Mouse (Mus musculus) midbrain, embryonic 10.5 days (tissue): ENCODE data around the gene Gm16181. TPM values are rescaled to one million over a fixed set of nuclear protein-coding genes. Genes with fewer than 3 reads are reported as not detected.

Experiments used
- DNase-seq: peaks from one replicate; pipeline ENCODE4 v3.0.0-alpha.2; 2017; ENCODE audit warnings: low spot score
- H3K27ac ChIP-seq: fragments of 300-500 bp; sonication (generic); replicated peaks from 2 replicates; pipeline ENCODE4 v1.5.1; 2016; ENCODE audit warnings: mild to moderate bottlenecking
- H3K27me3 ChIP-seq: fragments of 300-500 bp; sonication (generic); 2 replicates; pipeline ENCODE4 v1.6.1; 2016; ENCODE audit warnings: low read depth, mild to moderate bottlenecking; ENCODE audit not compliant: poor library complexity, severe bottlenecking
- H3K36me3 ChIP-seq: fragments of 300-500 bp; sonication (generic); 2 replicates; pipeline ENCODE4 v1.6.1; 2016; ENCODE audit warnings: mild to moderate bottlenecking, moderate library complexity
- H3K4me1 ChIP-seq: fragments of 300-500 bp; sonication (generic); 2 replicates; pipeline ENCODE4 v1.6.1; 2016
- H3K4me3 ChIP-seq: fragments of 300-500 bp; sonication (generic); 2 replicates; pipeline ENCODE4 v1.5.1; 2016; ENCODE audit warnings: mild to moderate bottlenecking, moderate library complexity
- H3K9me3 ChIP-seq: fragments of 300-500 bp; sonication (generic); replicated peaks from 2 replicates; pipeline ENCODE4 v1.6.1; 2016; ENCODE audit warnings: mild to moderate bottlenecking
- WGBS: fragments of 180-500 bp; shearing (Covaris S2); methylation state at CpG from one replicate; pipeline ENCODE4 v1.1.7; 2016; 5-methylcytosine and 5-hydroxymethylcytosine counted together
- microRNA-seq: library from miRNA; unstranded; fragments of <30 nt; microRNA quantifications from one replicate; pipeline ENCODE4, GENCODE M21; 2017
- polyA plus RNA-seq: library from polyadenylated mRNA; unstranded; fragments of >200 nt; fragmentation: Nextera tagmentation; extraction: Ambion mirVana; gene quantifications from 2 replicates; pipeline ENCODE4 v1.2.1, GENCODE M21; 2016

Gene Gm16181
- polyA plus RNA-seq, 1 experiment from 2014 or later: 0.25 TPM

DNA sequence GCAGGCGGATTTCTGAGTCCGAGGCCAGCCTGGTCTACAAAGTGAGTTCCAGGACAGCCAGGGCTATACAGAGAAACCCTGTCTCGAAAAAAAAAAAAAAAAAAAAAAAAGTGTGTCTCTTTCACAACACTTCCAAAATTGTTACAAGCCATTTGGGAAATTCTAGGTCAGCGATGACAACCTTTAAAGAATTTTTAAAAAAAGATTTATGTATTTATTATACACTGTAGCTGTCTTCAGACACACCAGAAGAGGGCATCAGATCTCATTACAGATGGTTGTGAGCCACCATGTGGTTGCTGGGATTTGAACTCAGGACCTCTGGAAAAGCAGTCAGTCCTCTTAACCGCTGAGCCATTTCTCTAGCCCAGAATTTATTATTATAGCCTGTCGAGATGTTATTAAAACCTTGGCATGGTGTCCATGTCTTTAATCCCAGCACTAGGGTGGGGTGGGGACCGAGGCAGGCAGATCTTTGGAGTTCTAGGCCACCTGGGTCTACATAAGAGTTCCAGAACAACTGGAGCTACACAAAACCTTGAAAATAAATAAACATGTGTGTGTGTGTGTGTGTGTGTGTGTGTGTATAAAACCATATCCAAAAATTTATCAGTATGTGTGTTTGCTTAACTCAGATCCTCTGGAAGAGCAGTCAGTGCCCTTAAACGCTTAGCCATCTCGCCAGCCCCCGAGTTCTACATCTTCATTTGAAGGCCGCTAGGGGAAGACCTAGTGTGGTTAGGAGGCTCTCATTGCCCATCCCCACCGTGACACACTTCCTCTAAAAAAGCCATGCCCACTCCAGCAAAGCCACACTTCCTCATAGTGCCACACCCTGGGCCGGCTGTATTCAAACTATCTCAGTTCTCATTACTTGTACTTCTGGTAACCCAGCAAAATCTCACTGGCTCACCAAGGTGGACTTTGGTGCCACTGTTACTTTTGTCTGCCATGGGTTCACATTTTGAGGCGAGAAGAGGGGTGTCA, 38.2 kb downstream of the Gm16181 start:
- WGBS: 66% methylated on average over 13 of the region's 14 CpGs
- H3K4me3 ChIP-seq: no peak overlapping the region
- H3K27me3 ChIP-seq: peaks cover 36% of the 10 kb centered on the region
- DNase-seq: no peak
- H3K27ac ChIP-seq: no peak overlapping the region
- peaks cover 8% of the 10 kb centered on the region for H3K36me3 ChIP-seq
- H3K4me1 ChIP-seq: peaks cover 21% of the 10 kb centered on the region
- no peaks in the 10 kb centered on the region for H3K9me3 ChIP-seq

GRCm38 (mm10) chr17:35259621-35260020, 39.0 kb downstream of the Gm16181 start:
- no peaks in the 10 kb centered on the region for H3K36me3 ChIP-seq
- no peak overlapping the region for H3K4me3 ChIP-seq
- peaks cover 44% of the 10 kb centered on the region for H3K27me3 ChIP-seq
- H3K9me3 ChIP-seq: no peaks in the 10 kb centered on the region
- H3K4me1 ChIP-seq: peaks cover 26% of the 10 kb centered on the region
- DNase-seq: no peak
- 83% methylated on average over 4 of the region's 4 CpGs for WGBS
- no peak overlapping the region for H3K27ac ChIP-seq

- no peak for DNase-seq
- WGBS: 71% methylated on average over 13 of the region's 13 CpGs
- Histone ChIP-seq H3K36me3 (no peaks in the 10 kb centered on the region), H3K9me3 (no peaks in the 10 kb centered on the region), H3K27me3 (peaks cover 61% of the 10 kb centered on the region), H3K4me3 (no peak overlapping the region), H3K27ac (no peak overlapping the region), H3K4me1 (peaks cover 26% of the 10 kb centered on the region)
Observed at GRCm38 (mm10) chr17:35261651-35262050, 41.0 kb downstream of the Gm16181 start.

DNA sequence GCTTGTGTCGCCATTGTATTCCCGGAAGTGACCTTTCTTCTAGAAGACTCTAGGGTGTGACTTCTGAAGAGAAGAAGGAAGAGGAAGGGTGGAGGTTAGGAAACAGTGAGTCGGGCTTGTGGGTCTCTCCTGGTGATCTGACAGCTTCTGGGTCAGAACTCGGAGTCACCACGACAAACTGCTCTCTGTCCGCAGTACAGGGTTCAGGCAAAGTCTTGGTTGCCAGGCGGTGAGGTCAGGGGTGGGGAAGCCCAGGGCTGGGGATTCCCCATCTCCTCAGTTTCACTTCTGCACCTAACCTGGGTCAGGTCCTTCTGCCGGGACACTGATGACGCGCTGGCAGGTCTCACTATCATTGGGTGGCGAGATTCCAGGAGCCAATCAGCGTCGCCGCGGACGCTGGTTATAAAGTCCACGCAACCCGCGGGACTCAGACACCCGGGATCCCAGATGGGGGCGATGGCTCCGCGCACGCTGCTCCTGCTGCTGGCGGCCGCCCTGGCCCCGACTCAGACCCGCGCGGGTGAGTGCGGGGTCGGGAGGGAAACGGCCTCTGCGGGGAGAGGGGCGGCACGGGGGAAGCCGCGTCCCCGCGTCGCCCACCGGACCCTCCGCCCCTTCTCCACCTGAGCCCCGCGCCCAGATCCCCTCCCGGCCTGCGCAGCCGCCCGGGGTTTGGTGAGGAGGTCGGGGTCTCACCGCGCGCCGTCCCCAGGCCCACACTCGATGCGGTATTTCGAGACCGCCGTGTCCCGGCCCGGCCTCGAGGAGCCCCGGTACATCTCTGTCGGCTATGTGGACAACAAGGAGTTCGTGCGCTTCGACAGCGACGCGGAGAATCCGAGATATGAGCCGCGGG, 42.3 kb downstream of the Gm16181 start, which contains the start of gene H2-D1:
H2-D1 (plus strand) TSS at position 67 of the 859 bp plus-strand sequence.
- Histone ChIP-seq H3K4me3 (peak within 1 kb of the TSS; percentile 83), H3K36me3 (no peaks in the 10 kb centered on the region), H3K27ac (peak within 1 kb of the TSS; percentile 80), H3K4me1 (peaks cover 22% of the 10 kb centered on the region), H3K9me3 (no peaks in the 10 kb centered on the region), H3K27me3 (peaks cover 57% of the 10 kb centered on the region)
- 1% methylated on average over 72 of the region's 73 CpGs for WGBS
- DNase-seq: peak; percentile 87

- DNase-seq: peak; percentile 42
- H3K4me3 ChIP-seq: peak overlapping the region; percentile 83
- peaks cover 57% of the 10 kb centered on the region for H3K27me3 ChIP-seq
- H3K4me1 ChIP-seq: peaks cover 20% of the 10 kb centered on the region
- no peaks in the 10 kb centered on the region for H3K36me3 ChIP-seq
- WGBS: 2% methylated on average over 31 of the region's 31 CpGs
- H3K9me3 ChIP-seq: no peaks in the 10 kb centered on the region
- peak overlapping the region; percentile 80 for H3K27ac ChIP-seq
Observed at GRCm38 (mm10) chr17:35263523-35263883, 42.9 kb downstream of the Gm16181 start.

DNA sequence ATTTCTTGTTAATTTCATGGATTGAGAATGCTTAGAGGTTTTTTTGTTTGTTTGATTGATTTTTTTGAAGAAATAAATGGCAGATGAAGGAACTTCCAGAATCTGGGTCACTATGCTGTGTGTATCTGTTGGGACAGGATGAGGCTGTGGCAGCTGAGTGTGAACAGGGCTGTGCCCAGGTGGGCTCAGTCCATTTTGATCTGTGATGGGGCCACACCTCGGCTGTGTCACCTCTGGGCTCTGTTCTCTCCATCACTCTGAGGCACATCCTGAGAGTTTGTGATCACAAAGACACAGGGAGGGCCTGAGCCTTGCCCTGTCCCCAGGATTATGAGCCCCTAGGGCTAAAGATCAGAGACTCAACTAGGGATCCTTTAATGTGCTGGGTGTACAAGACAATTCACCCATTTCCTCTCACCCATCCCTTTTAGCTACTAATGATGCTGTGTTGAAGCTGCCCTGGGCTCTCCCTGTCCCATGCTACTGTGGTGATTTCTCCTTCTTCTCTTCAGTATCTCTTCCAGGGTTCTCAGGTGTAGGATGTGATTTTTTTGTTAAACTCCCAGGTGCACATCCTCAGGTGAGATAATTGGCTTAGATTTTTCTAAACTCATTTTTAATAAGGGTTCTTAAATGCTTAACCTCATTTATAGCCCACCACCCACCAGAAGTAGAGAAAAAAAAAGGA, 46.9 kb downstream of the Gm16181 start:
- Histone ChIP-seq H3K27ac (no peak overlapping the region), H3K9me3 (no peaks in the 10 kb centered on the region), H3K4me1 (peaks cover 17% of the 10 kb centered on the region), H3K27me3 (peaks cover 34% of the 10 kb centered on the region), H3K4me3 (no peak overlapping the region), H3K36me3 (no peaks in the 10 kb centered on the region)
- WGBS: 65% methylated on average over 1 of the region's 1 CpGs
- no peak for DNase-seq

DNA sequence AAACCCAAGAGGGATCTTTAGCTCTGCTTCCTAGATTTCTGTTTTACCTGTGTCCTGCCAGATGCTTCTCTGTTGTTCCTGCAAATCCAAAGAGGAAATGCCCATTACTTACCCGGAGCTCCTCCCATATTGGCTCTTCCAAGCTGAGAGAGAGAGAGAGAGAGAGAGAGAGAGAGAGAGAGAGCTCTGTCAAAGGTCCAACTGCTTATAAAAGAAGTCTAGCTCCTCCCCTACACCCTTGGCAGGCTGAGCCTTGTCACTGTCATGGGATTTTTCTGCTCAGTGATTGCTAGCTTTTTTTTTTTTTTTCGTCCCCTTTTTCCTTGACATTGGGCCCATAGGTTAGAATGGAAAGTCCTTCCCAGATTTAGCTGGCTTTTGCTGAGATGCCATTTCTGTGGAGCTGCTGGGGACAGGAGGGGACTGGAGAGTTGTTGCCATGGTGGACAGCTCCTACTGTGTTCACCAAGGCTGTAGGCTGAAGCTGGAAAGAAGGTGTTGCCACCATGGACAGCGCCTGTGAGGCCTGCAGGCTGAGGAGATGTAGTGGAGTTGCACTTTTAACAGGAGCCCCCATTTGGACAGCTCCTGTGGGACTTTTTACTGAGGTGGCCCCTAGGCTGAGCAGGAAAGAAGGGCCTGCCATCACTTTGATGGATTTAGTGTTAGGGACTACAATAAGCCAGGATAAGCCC, 49.2 kb downstream of the Gm16181 start:
- WGBS: 35% methylated on average over 3 of the region's 3 CpGs

DNA sequence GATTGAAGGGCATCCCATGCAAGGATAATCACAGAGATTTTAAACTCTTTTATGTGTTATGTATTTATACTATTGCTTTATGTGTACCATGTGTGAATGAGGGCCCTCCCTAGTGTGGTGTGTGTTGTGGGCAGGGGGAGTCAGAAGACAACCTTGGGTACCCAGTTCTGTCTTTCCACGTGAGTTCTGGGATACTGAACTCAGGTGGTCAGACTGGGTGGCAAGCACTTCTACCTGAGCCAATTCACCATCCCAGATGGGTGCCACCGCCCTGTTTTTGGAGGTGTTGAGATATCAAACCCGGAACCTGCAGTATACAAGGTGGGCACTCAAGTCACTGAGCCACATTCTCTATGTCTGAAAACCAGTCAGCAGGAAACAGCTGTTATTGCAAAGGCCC, 51.6 kb downstream of the Gm16181 start:
- WGBS: 66% methylated on average over 3 of the region's 3 CpGs
- no peak overlapping the region for H3K27ac ChIP-seq
- H3K9me3 ChIP-seq: no peaks in the 10 kb centered on the region
- no peaks in the 10 kb centered on the region for H3K36me3 ChIP-seq
- DNase-seq: no peak
- peaks cover 23% of the 10 kb centered on the region for H3K27me3 ChIP-seq
- peaks cover 7% of the 10 kb centered on the region; the same call in 1 of the 2 replicates for H3K4me1 ChIP-seq
- no peak overlapping the region for H3K4me3 ChIP-seq

More for the DNA sequence above, 49.2 kb downstream of the Gm16181 start:
- H3K36me3 ChIP-seq: no peaks in the 10 kb centered on the region
- no peak overlapping the region for H3K4me3 ChIP-seq
- H3K27ac ChIP-seq: no peak overlapping the region
- peaks cover 18% of the 10 kb centered on the region for H3K27me3 ChIP-seq
- H3K9me3 ChIP-seq: no peaks in the 10 kb centered on the region
- DNase-seq: no peak
- H3K4me1 ChIP-seq: 0 out of 2 replicates have a peak, but pooled peaks cover 3% of the 10 kb centered on the region

Small RNA genes lying within 50 kb of the gene (microRNA-seq; reads per million reads assigned to microRNA genes)
- gene Mir6973a: not detected
- not detected for gene Mir6974
- gene Mir6975: 4.8 reads per million, percentile 11 among the genes with 10 or more reads in this experiment
- gene Mir8094: 0.90 reads per million

Other genes with a start within 250 kb of the Gm16181 start
- 1.3 and 1.6 TPM in 2 replicates for gene Hspa1a, start 248.7 kb upstream of the Gm16181 start, polyA plus RNA-seq
- 0.71 and 0.81 TPM in 2 replicates for gene Hspa1l, start 248.1 kb upstream of the Gm16181 start, polyA plus RNA-seq
- 307 and 337 TPM in 2 replicates for gene Lsm2, start 239.0 kb upstream of the Gm16181 start, polyA plus RNA-seq
- gene Vars, start 219.8 kb upstream of the Gm16181 start, polyA plus RNA-seq: 177 and 210 TPM in 2 replicates
- gene Vwa7, start 204.3 kb upstream of the Gm16181 start, polyA plus RNA-seq: 0.19 and 0.28 TPM in 2 replicates
- gene Sapcd1, start 192.8 kb upstream of the Gm16181 start, polyA plus RNA-seq: 7.1 and 7.7 TPM in 2 replicates
- gene Msh5, start 174.1 kb upstream of the Gm16181 start, polyA plus RNA-seq: 5.4 and 6.3 TPM in 2 replicates
- 216 and 217 TPM in 2 replicates for gene Clic1, start 170.9 kb upstream of the Gm16181 start, polyA plus RNA-seq
- gene Ddah2, start 161.8 kb upstream of the Gm16181 start, polyA plus RNA-seq: 527 and 597 TPM in 2 replicates
- gene Ly6g6c, start 155.4 kb upstream of the Gm16181 start, polyA plus RNA-seq: 0.17 TPM in 2 replicates
- gene Mpig6b, start 154.7 kb upstream of the Gm16181 start, polyA plus RNA-seq: 1.3 TPM in 2 replicates
- 0.32 and 0.59 TPM in 2 replicates for gene Ly6g6e, start 143.9 kb upstream of the Gm16181 start, polyA plus RNA-seq
- 2.0 and 3.5 TPM in 2 replicates for gene Ly6g6d, start 142.8 kb upstream of the Gm16181 start, polyA plus RNA-seq
- 0.70 and 0.86 TPM in 2 replicates for gene Ly6g6f, start 135.2 kb upstream of the Gm16181 start, polyA plus RNA-seq
- gene Abhd16a, start 131.6 kb upstream of the Gm16181 start, polyA plus RNA-seq: 56.7 and 68.5 TPM in 2 replicates
- gene Ly6g5c, start 112.6 kb upstream of the Gm16181 start, polyA plus RNA-seq: not detected in 2 replicates
- 0.99 and 1.1 TPM in 2 replicates for gene Ly6g5b, start 105.4 kb upstream of the Gm16181 start, polyA plus RNA-seq
- gene Gpank1, start 99.4 kb upstream of the Gm16181 start, polyA plus RNA-seq: 33.4 and 34.5 TPM in 2 replicates
- gene Csnk2b, start 98.8 kb upstream of the Gm16181 start, polyA plus RNA-seq: 299 and 306 TPM in 2 replicates
- gene D17H6S53E, start 94.5 kb upstream of the Gm16181 start, polyA plus RNA-seq: 9.5 and 9.6 TPM in 2 replicates
- gene Apom, start 88.8 kb upstream of the Gm16181 start, polyA plus RNA-seq: 0.53 and 0.66 TPM in 2 replicates
- 56.6 and 67.4 TPM in 2 replicates for gene Bag6, start 85.7 kb upstream of the Gm16181 start, polyA plus RNA-seq
- 173 and 198 TPM in 2 replicates for gene Prrc2a, start 55.9 kb upstream of the Gm16181 start, polyA plus RNA-seq
- gene Aif1, start 44.8 kb upstream of the Gm16181 start, polyA plus RNA-seq: 4.0 and 5.8 TPM in 2 replicates
- gene Lst1, start 32.4 kb upstream of the Gm16181 start, polyA plus RNA-seq: 5.0 and 8.3 TPM in 2 replicates
- 0.10 TPM in 1 of 2 replicates, not detected in the other for gene Ltb, start 26.4 kb upstream of the Gm16181 start, polyA plus RNA-seq
- 0.07 TPM in 1 of 2 replicates, not detected in the other for gene Tnf, start 18.8 kb upstream of the Gm16181 start, polyA plus RNA-seq
- not detected in 2 replicates for gene Lta, start 15.5 kb upstream of the Gm16181 start, polyA plus RNA-seq
- gene Atp6v1g2, start 12.8 kb downstream of the Gm16181 start, polyA plus RNA-seq: 9.7 and 11.8 TPM in 2 replicates
- gene Nfkbil1, start 15.0 kb downstream of the Gm16181 start, polyA plus RNA-seq: 9.9 and 11.7 TPM in 2 replicates
- 682 and 724 TPM in 2 replicates for gene Ddx39b, start 20.9 kb downstream of the Gm16181 start, polyA plus RNA-seq
- 55.3 and 61.1 TPM in 2 replicates for gene H2-D1, start 41.9 kb downstream of the Gm16181 start, polyA plus RNA-seq
- gene H2-Q1, start 99.6 kb downstream of the Gm16181 start, polyA plus RNA-seq: not detected in 2 replicates
- gene H2-Q2, start 121.4 kb downstream of the Gm16181 start, polyA plus RNA-seq: 0.25 and 0.38 TPM in 2 replicates
- 2.9 and 3.1 TPM in 2 replicates for gene H2-Q4, start 158.8 kb downstream of the Gm16181 start, polyA plus RNA-seq
- gene H2-Q6, start 204.0 kb downstream of the Gm16181 start, polyA plus RNA-seq: 1.5 and 1.9 TPM in 2 replicates
- 16.0 and 17.5 TPM in 2 replicates for gene H2-Q7, start 218.3 kb downstream of the Gm16181 start, polyA plus RNA-seq
- gene H2-Q10, start 249.3 kb downstream of the Gm16181 start, polyA plus RNA-seq: 0.22 and 0.27 TPM in 2 replicates